Mouse (Mus musculus) heart, postnatal 0 days (tissue): ENCODE results near the gene Eef2.

ENCODE experiments used
- CTCF ChIP-seq: IDR thresholded peaks from 2 replicates; pipeline ENCODE4 v1.5.1; 2016; ENCODE audit warnings: antibody characterized with exemption, control low read depth, low read depth
- EP300 ChIP-seq: IDR thresholded peaks from 2 replicates; pipeline ENCODE4 v1.6.1; 2016; ENCODE audit warnings: antibody characterized with exemption, low read depth

DNA sequence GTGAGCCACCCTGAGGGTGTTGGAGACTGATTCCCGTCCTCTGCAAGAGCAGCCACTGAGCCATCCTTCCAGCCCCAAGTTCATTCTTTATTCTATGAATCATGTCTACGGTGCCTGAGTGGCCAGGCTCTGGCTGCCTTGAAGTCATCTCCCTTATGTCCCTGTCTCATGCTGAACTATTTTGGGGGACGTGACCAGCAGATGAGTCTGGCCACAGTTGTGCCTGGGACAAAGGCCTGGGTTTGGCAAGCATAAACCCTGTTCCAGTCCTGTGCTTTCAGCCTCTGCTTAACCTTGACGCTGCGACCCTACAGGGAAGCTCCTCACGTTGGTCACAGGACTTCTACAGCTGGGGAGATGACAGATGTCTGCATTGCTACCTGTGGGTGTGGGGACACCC lies 20.9 kb downstream of the Eef2 start:
- TF ChIP-seq CTCF (no peak), EP300 (peak; percentile 74; the same call in 1 of the 2 replicates)
